Mouse (Mus musculus): Measurements from ENCODE around the gene Vwa1.
"Not testable (repeated sequence)": the region's sequence is repeated elsewhere in the genome, so short reads cannot be mapped to it uniquely, and the experiment has no call there.

Gene Vwa1

DNA sequence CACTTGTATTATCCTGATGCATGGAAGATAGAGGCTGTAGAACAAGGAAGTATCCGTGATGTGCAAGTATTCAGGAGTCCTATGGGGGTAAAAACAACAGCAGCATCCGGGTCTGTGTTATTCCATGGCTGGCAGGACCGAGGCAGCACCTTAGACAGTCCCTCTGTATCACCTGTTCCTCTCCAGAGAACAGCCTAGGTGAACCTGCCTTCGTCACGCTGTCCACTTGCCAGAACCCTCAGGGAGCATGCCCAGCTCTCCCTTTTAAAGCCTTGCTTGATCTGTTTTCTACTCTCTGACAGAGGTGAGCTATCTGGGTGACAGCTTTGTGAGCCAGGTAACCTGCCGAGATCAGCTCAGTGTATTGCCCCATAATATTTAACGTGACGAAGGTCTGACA lies 30.0 kb downstream of the Vwa1 start:
- DNase-seq: no peak

DNA sequence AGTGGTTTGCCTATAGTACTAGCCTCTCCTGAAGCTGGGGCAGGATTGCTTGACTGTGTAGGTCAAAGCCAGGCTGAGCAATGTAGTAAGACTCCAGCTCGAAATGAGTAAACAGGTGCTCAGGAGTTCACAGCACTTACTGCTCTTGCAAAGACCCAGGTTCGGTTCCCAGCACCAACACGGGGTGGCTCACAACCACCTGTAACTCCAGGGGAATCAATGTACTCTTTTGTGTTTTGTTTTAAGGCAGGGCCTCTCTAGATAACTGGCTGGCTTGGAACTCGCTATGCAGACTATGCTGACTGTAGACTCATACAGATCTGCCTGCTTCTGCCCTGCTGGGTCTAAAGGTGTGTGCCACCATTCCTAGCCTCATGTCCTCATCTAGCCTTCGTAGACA lies 31.8 kb downstream of the Vwa1 start:
- no peak for DNase-seq

DNA sequence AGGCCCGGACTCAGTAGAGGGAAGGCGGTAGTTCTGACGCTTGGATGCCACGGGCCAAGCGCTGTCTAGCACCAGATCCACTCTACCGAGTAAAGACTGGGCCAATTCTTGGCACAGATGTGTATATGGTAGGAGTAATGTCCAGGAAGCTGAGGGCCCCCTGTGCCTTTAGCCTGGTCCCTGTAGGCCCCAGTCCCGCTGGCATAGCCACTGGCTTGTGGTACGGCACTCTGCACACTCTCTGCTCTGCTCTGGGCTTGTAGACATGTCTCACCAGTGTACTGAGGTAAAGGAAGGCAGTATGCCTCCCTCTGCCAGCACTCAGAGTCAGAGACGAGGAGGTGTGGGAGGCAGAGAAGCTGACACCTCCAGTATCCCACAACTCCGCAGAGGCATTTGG lies 33.8 kb downstream of the Vwa1 start:
- DNase-seq: not testable (repeated sequence)

DNA sequence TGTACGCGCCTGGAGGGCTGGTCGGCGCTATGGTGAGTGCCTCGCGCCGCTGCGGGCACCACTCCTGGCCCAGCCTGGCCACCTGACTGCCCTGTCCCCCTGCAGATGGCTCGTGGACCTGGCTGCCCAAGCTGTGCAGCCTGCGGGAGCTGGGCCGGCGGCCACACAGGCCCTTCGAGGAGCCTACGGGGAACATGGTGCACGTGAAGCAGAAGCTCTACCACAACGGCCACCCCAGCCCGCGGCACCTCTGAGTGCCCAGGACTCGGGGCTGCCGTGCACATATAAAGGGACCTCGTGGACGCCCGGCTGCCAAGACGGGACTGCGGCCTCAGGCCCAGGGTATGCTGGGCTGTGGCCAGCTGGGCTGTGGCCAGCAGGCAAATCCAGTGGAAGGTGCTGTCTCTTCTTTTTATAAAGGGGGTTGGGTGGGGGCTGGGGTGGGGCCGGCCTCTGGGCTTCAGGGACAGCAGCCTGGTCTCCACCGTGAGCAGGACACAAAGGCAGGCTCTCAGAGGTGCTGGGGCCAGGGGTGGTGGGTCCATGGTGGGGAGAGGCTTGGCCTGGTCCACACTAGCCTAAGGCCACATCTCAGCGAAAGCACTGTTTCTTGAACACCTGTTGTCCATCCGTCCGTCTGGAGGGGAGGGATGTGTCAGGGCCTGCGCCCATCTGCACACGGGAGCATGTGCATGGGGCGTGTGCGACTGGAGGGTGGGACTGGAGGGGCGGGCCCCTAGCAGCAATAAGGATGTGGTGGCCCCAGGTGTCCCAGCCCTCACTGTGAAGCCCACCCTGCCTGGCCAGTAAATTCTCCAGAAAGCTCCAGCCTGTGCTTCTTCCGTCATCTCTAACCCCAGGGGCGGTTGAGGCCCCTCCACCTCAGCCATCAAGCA lies 34.5 kb downstream of the Vwa1 start:
- peak; percentile 20 to 50 for DNase-seq

DNA sequence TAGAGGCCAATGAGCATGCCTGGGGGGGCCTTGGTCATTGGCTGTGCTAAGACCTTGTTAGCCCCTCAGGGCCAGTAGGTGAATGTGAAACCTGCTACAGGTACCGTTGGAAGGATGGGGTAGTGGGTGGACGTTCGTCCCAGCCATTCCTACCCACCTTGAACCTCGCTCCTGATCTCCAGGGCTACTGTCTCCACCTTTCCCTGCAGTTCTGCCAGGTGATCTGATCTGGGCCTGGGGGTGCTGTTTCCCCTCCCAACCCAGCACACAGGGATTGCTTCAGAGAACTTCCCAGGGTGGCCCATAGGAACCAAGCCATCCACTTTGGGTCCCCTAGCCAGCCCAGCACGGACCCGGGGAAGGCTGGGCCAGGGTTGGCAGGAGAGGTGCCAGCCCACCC lies 35.3 kb downstream of the Vwa1 start:
- DNase-seq: peak in 1 of 2 experiments; percentile 37

DNA sequence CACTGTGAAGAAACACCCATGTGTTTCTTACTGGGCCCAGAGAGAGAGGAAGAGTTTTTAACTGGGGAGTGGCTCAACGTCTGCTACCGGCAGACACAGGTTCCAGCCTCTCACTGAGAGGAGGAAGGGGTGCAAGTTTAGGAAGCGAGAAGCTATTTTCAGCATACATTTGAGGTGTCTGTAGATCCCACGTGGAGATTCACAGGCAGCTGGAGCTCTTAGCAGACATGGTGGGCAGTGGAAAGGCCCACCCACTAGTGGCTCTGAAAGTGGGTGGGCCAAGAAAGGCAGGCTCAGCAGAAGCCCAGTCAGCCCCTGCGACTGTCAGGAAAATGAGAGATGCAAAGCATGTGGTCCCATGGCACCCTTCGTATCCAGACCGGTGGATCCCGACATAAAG lies 36.2 kb downstream of the Vwa1 start:
- no peak for DNase-seq

DNA sequence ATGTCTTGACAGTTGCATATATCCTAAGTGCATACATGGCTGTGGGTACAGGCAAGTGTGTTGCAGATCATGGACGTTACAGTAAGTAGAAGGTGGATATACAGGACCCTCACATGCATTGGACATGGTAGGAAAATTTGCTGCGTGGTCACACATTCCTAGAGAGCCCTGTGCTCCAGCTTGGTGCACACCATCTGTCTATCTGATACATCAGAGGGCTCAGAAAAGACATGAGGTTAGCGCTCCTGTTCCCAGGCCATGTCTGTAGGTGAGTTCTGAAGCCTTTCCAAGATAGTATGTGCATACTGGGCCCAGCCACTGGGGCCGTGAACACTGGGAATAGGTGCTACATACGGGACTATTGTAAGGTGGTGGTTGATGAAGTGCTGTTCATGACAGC lies 38.1 kb downstream of the Vwa1 start:
- no peak for DNase-seq

DNA sequence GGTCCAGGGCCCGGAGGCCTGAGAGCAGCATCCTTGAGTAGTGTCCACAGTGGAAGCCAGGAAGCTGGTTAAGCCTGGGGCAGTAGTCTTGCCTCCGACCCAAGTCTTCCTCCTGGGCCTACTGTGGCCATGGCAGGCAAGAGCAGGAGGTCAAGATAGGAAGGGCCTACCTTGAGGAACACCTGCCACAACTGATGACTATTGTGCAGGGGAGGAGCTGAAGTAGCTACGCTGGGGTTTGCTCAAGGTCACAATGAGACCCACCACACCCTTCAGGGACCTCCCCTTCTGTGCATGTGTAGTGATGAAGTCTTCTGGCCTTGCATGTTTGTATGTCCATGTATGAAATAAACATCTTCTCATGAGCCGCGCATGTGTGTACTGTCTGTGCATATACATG lies 38.7 kb downstream of the Vwa1 start:
- no peak for DNase-seq

DNA sequence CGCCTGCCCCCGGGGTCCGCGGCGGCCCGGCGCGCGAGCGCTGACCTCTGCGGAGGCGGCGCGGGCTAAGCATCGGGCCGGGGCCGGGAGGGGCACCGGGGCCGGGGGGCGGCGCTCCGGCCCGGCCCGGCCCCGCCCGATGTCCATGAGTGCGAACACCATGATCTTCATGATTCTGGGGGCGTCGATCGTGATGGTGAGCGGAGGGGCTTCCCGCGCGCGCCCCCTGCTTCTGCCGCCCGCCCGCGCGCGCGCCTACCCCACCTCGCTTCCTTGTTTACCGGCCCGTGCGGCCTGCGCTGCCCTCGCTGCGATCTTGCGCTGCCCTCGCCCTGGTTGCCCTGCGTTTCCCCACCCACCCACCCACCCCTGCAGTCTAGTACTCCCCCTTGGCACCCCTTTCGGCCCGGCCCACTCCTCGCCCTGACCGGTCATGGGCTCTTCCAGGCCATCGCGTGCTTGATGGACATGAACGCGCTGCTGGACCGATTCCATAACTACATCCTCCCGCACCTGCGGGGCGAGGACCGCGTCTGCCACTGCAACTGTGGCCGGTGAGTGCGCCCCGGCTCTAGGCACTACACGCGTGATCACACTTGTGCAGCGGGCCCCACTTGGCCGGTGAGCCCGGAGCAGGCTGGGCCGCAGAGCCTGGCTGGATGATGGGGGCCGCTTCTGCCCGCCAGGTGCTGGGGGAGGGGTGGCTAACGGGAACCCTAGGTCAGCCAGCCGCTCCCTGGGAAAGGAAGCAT lies 39.4 kb downstream of the Vwa1 start:
- DNase-seq: peak; percentile 53 to 80

DNA sequence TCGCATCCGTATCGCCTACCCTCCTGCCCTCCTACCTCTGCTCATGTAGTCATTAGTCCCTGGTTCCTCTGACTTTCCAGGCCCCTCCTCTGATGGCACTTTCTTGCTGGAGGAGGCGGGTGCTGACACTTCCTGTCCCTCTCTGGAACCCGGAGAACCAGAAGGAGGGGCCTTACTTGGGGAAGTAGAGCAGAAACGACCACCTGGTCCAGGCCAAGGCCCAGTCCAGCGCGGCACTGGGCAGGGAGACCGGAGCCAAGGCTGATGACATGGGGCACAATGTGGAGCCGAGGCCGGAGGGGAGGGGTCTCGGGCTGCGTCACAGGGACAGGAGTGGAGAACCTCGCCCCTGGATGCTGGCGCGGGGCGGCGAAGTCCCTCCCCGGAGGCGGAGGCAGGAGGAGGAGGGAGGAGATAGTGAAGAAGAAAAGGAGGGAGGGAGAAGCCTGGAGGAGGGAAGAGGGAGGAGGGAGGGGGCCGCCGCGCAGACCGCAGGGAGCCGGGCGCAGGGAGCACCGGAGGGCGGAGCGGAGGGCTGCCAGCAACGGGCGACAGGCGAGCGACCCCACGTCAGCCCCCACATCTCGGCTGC lies 40.1 kb downstream of the Vwa1 start, which contains the start of gene Tmem240:
Tmem240 (plus strand) TSS at position 451 of the 592 bp plus-strand sequence.
- peak; percentile 80 to 93 for DNase-seq

DNA sequence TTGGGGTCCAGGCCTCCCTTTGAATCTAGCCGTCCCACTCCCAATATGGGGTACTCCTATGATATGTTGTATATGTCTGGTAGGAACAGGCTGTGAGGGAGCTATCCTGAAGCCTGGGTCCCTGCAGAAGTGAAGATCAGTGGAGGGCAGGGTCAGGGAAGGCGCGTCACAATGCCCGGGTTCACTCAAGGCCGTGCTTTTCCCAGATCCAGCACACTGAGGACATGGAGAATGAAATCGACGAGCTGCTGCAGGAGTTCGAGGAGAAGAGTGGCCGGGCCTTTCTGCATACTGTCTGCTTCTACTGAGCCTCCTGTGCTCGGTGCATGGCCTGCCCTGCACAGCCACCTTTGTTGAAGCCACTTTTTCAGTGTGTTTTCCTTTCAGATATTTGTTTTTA lies 41.2 kb downstream of the Vwa1 start:
- no peak for DNase-seq

DNA sequence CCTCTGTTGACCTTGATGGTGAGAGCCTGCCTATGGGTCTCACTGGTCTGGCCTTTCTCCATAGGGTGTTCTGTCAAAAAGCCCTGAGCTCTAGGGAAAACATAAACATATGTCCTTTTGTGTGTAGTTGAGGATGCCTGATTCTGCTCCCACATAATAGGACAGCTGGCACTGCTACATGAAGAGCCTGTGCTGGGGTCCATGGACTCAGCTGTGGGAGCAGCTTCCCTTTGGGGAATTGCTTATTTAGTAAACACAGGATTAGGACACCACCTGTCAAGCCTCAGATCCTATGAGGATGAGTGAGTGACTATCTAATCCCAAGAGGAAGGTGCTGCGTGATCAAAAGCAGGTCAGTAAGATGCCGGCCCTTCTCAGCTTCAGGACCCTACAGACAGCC lies 46.5 kb downstream of the Vwa1 start:
- DNase-seq: no peak

DNA sequence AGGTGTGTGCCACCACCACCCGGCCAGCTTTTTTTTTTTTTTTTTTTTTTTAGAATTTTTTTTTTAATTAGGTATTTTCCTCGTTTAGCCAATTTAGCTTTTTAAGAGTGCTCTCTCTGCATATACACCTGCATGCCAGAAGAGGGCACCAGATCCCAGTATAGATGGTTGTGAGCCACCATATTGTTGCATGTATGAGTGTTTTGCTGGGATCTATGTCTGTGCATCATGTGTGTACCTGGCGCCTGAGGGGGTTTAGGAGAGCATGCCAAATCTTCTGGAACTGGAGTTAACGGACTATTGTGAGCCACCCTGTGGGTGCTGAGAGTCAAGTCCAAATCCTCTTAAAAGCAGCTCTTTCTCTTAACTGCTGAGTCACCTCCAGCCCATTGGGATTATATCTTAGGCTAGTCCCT lies 52.8 kb downstream of the Vwa1 start:
- DNase-seq: peak; percentile 24 to 42

Data from kidney, postnatal 25 days (tissue).